Mouse (Mus musculus): ENCODE results near the gene L3mbtl3. TPM values are rescaled to one million over a fixed set of nuclear protein-coding genes. Genes with fewer than 3 reads are reported as not detected.

The L3mbtl3 gene
- polyA plus RNA-seq, 1 experiment from 2014 or later, result 21.0 TPM

Small RNA genes within 50 kb of the gene (microRNA-seq; reads per million reads assigned to microRNA genes)
- not detected for gene Gm27754

Other genes with a start within 250 kb of the L3mbtl3 start
- 0.15 and 0.72 TPM in 2 replicates for gene Samd3, start 146.3 kb downstream of the L3mbtl3 start, polyA plus RNA-seq (2016; fragmentation: Nextera tagmentation; extraction: Ambion mirVana)